Mouse (Mus musculus): ENCODE data around the gene Vipas39.

Gene Vipas39

DNA sequence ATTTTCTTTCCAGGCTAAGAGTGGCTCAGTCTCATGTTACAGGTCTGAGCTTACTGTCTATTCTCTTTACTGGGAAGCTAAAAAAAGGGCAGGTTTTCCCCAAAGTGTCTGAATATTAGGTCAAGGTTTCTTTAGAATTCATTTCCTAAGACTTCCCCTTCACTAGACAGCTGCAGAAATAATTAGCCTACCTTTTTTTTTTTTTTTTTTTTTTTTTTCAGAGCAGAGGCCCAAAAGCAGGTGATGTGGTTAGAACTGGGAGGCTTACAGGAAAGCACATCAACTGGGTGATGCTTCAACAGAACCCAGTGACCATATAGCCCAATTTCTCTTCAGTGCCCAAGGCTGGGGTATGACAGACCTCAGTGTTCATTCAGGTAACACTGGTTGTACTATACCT, 69.7 kb downstream of the Vipas39 start:
- DNase-seq (ENCODE audit: low spot score): no peak

DNA sequence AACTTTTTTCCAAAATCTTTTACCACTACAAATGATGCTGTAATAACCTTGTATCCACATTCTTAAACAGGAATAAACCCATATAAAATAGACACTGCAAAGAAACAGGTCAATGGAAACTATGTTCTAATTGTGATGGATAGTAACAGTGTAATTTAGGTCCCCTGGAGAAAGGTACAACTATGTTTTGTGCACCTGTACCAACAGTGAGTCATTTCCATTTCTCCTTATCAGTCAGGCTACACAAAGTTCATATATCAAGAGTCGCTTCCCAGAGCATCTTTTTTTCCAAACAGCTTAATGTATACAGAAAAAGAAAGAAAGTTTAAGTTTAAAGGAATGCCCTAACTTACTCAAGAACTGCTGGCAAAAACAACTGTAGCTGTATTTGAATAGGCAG, 71.0 kb downstream of the Vipas39 start:
- DNase-seq (ENCODE audit: low spot score): no peak

DNA sequence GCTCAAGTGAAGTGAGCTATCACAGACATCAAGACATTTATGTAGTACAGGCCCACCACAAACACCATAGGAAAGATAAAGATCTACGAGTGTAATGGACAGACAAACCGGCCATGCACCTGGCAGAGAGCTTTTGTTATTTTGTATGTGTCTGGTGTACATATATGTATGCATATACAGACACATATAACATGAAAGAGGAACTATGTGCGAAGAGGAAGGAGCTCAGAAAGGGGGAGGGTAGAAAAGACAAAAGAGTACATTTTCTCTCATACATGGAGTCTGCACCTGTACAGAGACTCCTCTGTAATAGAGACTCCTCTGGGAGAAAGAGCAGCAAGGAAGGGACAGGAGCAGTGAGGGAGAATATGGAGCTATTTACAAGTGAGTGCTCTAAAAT, 73.0 kb downstream of the Vipas39 start:
- DNase-seq (ENCODE audit: low spot score): no peak
